Mouse (Mus musculus) ovary, postnatal 14 days (tissue): ENCODE measurements around the gene Tmem234.

Source experiments
- DNase-seq: peaks from one replicate; pipeline ENCODE4 v3.0.0; 2022; ENCODE audit warnings: low spot score

Tmem234 gene

DNA sequence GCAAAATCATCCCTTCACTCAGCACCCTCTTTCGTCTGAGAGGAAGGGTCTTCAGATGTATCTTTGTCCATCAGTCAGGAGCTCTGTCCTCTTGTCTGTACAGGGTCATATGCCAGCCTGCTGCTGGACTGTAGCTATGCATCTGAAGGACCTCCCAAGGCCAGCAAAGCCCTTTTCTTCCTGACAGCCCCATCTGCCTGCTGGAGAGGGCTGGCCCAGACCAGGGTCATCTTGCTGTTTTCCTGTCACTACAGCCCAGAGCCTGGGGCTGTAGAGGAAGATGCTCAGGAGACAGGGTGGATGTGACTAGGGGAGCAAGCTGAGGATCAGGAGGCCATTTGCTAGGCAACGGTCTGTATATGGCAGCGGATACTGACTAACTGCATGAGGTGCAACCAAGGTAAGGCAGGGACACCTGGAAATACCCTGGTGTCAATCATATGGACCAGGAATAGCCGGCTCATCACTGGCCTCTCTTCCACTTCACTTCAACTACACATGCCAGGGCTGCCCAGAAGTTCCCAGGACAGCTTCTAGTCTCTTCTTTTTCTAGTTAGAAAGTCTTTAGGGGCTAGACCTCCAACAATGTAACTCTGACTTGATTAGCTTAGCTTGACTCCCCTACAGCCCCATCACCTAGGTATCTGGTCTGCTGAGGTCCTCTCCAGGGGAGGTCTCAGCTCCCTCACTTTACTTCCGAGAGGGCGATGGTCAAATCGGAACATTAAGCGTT, 22.5 kb downstream of the Tmem234 start:
- no peak for DNase-seq

DNA sequence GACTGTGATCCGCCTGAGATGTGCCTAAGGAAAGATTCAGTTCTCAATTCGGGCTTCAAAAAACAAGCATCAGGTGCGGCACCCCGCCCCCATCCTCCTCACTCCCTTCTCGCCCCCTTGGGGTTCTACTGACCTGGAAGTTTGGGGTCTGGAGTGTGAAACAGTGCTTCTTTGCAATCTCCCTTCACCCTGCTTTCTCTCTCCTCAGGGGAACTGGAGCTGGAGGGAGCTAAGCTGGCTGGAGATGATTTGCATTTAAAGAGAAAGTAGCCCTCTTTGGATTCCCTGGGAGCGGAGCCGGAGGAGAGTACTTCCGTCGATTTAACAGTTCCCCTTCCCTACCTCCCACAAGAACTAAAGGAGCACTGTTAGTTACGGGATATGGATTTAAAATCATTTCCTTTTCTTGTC, 23.2 kb downstream of the Tmem234 start, which contains the start of gene Ccdc28b:
Gene Ccdc28b, minus strand, starts transcription at position 267 of the 411 bp plus-strand sequence.
- no peak for DNase-seq

DNA sequence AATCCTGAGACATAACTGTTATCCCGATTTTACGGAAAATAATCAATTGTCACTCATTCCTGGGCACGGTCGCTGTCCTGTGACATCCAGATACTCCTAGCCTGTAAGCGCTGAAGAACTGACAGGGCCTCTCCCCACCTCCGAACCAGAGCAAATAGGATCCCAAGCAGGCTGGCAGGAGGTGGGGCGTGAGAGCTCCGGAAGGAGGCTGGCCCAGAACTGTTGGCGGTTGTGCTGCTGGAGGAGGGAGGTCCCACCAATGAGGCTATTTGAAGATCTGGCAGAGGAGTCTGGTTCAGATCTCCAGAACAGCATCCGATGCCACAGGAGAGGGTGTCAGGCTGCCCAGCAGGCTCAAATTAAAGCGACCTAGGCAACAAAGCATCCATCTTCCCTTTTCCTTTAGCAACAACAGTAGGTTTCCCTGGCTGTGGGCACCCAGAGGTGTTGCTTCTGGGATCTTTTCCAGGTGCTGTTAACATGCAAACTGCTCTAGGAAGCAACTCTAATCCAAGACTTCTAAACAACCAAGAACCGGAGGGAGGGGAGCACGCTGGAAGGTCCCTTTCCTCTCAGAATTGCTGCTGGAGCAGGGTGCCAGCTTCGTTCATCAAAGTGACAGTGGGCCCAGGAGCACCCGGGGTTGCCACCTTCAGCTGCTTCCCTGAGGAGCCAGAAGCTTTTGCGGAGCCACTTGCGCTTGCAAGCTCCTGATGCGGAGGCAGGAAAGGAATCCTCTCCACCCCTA, 24.0 kb downstream of the Tmem234 start:
- peak; percentile 62 for DNase-seq

DNA sequence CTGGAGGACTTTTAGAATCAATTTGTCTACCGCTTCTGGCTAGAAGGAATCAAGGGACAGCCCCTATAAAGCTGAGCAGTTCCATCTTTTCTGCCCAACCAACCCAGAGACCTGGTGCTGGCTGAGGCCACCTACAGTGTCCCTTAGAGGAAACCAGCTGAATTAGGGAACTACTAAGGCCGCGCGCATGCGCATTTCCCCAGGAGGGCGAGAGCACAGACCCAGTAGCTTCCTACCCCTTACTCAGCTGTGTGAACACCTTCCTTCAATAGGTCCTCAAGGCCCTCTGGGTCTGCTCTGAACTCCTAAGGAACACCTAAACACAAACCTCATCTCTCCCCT, 24.5 kb downstream of the Tmem234 start:
- no peak for DNase-seq

GRCm38 (mm10) chr4:129625496-129625895, 25.0 kb downstream of the Tmem234 start:
- DNase-seq = no peak

GRCm38 (mm10) chr4:129626035-129626434, 25.6 kb downstream of the Tmem234 start:
- no peak for DNase-seq

GRCm38 (mm10) chr4:129630944-129631343, 30.5 kb downstream of the Tmem234 start:
- no peak for DNase-seq

GRCm38 (mm10) chr4:129631867-129632266, 31.4 kb downstream of the Tmem234 start:
- no peak for DNase-seq

GRCm38 (mm10) chr4:129633852-129634251, 33.4 kb downstream of the Tmem234 start:
- no peak for DNase-seq

DNA sequence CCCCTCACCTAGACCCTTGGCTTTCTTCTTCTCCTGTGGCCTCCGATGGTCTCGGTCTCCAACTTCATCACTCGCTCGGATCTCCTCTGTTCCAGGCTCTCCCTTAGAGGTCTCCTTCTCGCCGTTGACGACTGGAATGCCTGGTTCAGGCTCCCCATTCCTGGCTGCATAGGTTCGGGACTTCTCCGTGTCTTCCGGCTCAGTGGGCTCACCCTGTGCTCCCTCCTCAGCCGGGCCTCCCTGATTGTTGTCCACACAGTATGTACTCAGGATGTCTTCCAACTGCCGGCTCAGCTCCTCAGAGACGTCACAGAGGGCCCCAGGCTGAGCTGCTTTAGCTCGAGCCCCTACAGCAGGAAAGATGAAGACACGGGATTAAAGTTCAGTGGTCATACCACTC, 38.8 kb downstream of the Tmem234 start:
- DNase-seq = no peak

GRCm38 (mm10) chr4:129640101-129640637, 39.7 kb downstream of the Tmem234 start:
- peak; percentile 21 for DNase-seq

- DNase-seq = peak; percentile 89
Measured at GRCm38 (mm10) chr4:129640638-129641467, 40.4 kb downstream of the Tmem234 start, which contains the start of gene Txlna. TSS of gene Txlna (minus strand) at chr4:129641065.

DNA sequence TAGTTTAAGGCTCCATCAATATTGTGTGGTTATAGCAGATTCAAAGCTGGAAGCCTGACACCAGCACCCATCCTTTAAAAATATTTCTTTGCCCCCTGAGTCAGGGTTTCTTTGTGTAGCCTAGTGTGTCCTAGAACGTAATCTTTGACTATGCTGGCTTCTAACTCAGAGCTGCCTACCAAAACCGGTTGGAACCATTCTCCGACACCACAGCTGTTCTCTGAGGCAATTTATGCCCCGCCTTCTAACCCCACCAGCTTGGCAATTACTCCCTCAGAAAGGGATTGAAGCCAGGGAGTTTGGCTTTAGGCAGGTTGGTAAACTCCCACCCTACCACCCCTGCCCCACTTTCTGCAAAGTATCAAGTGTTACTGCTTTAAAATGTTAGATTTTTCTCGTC, 41.3 kb downstream of the Tmem234 start:
- no peak for DNase-seq

- no peak for DNase-seq
Measured at GRCm38 (mm10) chr4:129645204-129645603, 44.7 kb downstream of the Tmem234 start.

DNA sequence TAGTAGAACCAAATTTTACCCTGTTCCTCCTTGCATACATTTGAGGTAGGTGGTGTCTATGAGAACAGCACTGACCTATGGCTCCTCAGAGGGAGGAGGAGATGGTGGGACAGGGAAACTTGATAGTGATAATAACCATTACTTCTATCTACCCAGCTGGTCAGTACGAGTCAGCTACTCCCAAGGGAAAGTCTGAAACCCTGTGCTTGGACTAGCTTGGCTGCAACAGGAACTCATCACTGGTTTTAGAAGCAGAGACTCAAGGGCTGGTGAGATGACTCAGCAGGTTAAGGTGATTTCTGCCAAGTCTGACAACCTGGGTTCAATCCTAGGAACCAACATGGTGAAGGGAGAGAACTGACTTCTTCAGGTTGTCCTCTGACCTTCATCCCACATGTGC, 48.2 kb downstream of the Tmem234 start:
- DNase-seq = no peak

- no peak for DNase-seq
Measured at GRCm38 (mm10) chr4:129650359-129650758, 49.9 kb downstream of the Tmem234 start.

DNA sequence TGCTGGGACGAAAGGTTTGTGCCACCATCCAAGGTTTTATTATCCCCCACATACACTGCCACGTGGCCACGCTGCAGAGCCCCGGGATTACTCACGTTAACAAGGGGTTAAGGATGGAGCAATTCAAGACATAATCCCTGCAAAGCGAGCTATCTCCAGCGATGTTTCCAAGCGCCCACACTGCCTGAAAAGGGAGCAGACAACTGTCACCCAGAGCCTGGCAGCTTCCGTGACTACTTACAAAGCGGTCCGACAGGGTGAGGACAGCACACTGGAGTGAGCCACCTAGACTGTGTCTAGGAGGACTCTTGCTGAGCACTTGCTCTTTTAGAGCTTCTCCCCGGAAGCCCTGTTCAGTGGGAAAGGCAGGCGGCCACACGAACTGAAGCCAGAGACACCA, 54.3 kb downstream of the Tmem234 start:
- DNase-seq = no peak

DNA sequence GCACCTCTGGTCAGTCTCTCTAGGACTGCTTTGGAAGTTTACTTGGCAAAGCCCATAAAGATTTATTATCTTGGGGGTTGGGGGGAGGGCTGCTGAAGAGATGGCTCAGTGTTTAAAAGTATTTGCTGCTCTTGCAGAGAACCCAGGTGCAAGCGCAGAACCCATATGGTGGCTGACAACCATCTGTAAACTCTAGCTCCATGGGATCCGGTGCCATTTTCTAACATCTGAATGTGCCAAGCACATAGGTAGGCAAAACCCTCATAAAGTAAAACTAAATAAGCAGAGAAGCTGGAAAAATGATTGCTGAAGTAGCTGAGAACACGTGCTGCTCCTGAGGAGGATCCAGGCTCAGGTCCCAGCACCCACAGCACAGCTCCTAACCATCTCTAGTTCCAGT, 61.1 kb downstream of the Tmem234 start:
- DNase-seq = no peak

DNA sequence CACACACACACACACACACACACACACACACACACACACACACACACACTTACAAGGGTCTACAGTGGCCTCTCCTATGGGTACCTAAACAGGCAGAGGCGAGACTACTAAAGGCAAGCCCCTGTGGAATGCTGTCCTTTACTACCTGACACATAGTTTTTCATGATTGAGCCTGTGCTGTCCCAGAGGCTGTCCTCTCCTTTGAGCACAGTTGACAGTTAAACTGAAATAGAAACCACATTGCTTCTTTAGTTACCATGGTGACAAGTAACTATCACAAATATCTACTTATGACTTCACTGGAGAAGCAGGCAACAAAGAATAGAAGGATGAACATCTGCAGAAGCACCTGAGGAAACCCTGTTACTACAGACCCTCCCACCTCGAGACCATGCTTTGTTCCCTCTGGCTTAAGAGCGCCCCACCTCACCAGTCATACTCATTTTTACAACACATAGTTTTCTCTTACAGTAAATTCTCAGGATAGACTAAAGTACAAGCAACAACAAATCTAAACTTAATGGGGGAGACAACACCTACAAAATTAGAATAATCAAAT, 61.9 kb downstream of the Tmem234 start:
- DNase-seq = no peak

- peak; percentile 24 for DNase-seq
Measured at GRCm38 (mm10) chr4:129671491-129672082, 71.1 kb downstream of the Tmem234 start.

GRCm38 (mm10) chr4:129672083-129672877, 71.8 kb downstream of the Tmem234 start, which contains the start of gene Kpna6:
TSS of gene Kpna6 (minus strand) at chr4:129672767.
- peak; percentile 88 for DNase-seq
